Mouse (Mus musculus) lung, postnatal 0 days (tissue): ENCODE measurements around the gene Rprd1b. TPM values are rescaled to one million over a fixed set of nuclear protein-coding genes. Genes with fewer than 3 reads are reported as not detected.
A peak's percentile ranks its signal among the peaks of the same experiment; 100 is the strongest.

Source experiments
- ATAC-seq: fragments of 200-750 bp; cut with Nextera tagmentation; 2 replicates; pipeline ENCODE4 v1.8.0; 2017; ENCODE audit warnings: moderate library complexity
- DNase-seq: peaks from one replicate; pipeline ENCODE4 v3.0.0-alpha.2; 2016; ENCODE audit warnings: low spot score
- H3K27ac ChIP-seq: fragments of 300-500 bp; sonication (generic); 2 replicates; pipeline ENCODE4 v1.5.1; 2014; ENCODE audit warnings: antibody characterized with exemption, mild to moderate bottlenecking, low read length, mixed read lengths
- H3K27me3 ChIP-seq: fragments of 300-500 bp; sonication (generic); replicated peaks from 2 replicates; pipeline ENCODE4 v1.6.1; 2014; ENCODE audit warnings: low read length, mixed read lengths; ENCODE audit not compliant: insufficient read depth
- H3K36me3 ChIP-seq: fragments of 300-500 bp; sonication (generic); 2 replicates; pipeline ENCODE4 v1.6.1; 2014; ENCODE audit warnings: low read length, mixed read lengths; ENCODE audit not compliant: insufficient read depth
- H3K4me1 ChIP-seq: fragments of 300-500 bp; sonication (generic); 2 replicates; pipeline ENCODE4 v1.6.1; 2014; ENCODE audit warnings: antibody characterized with exemption, low read depth, low read length, mixed read lengths; ENCODE audit not compliant: insufficient read depth
- H3K4me2 ChIP-seq: fragments of 300-500 bp; sonication (generic); replicated peaks from 2 replicates; pipeline ENCODE4 v1.6.1; 2014; ENCODE audit warnings: low read depth, mild to moderate bottlenecking, low read length, moderate library complexity, mixed read lengths
- H3K4me3 ChIP-seq: fragments of 300-500 bp; sonication (generic); 2 replicates; pipeline ENCODE4 v1.5.1; 2014; ENCODE audit warnings: low read depth, low read length
- H3K9ac ChIP-seq: fragments of 300-500 bp; sonication (generic); replicated peaks from 2 replicates; pipeline ENCODE4 v1.6.1; 2014; ENCODE audit warnings: low read depth, mild to moderate bottlenecking
- H3K9me3 ChIP-seq: fragments of 300-500 bp; sonication (generic); 2 replicates; pipeline ENCODE4 v1.6.1; 2016; ENCODE audit warnings: low read length, mixed read lengths
- CTCF ChIP-seq: IDR thresholded peaks from 2 replicates; pipeline ENCODE4 v1.5.1; 2016; ENCODE audit warnings: antibody characterized with exemption, mild to moderate bottlenecking
- EP300 ChIP-seq: IDR thresholded peaks from 2 replicates; pipeline ENCODE4 v1.6.1; 2016; ENCODE audit warnings: antibody characterized with exemption, mild to moderate bottlenecking, control low read depth
- WGBS: fragments of 180-500 bp; shearing (Covaris S2); extraction: QIAGEN DNeasy Blood & Tissue Kit; methylation state at CpG from one replicate; pipeline ENCODE4 v1.1.7; 2014; 5-methylcytosine and 5-hydroxymethylcytosine counted together
- polyA plus RNA-seq: library from polyadenylated mRNA; unstranded; fragments of >200 nt; fragmentation: Nextera tagmentation; extraction: Ambion mirVana; gene quantifications from 2 replicates; pipeline ENCODE4 v1.2.1, GENCODE M21; 2015

The Rprd1b gene
- polyA plus RNA-seq, 1 experiment from 2014 or later: 23.8 TPM

- H3K9me3 ChIP-seq: no peaks in the 10 kb centered on the region
- DNase-seq (peak; percentile 85), ATAC-seq (peak; percentile 74)
- H3K4me3 ChIP-seq: no peak overlapping the region
- no peaks in the 10 kb centered on the region for H3K27me3 ChIP-seq
- H3K4me2 ChIP-seq: no peak overlapping the region
- H3K9ac ChIP-seq: no peak overlapping the region
- WGBS: 38% methylated on average over 5 of the region's 5 CpGs
- H3K27ac ChIP-seq: peak overlapping the region; percentile 63
- no peaks in the 10 kb centered on the region for H3K36me3 ChIP-seq
- TF ChIP-seq CTCF (no peak), EP300 (no peak)
- H3K4me1 ChIP-seq: no peaks in the 10 kb centered on the region
These were observed 65.0 kb downstream of the Rprd1b start for GRCm38 (mm10) chr2:158093345-158093744.

- Histone ChIP-seq H3K9me3 (no peaks in the 10 kb centered on the region), H3K4me2 (no peak overlapping the region), H3K27ac (peak overlapping the region; percentile 63), H3K9ac (no peak overlapping the region), H3K36me3 (no peaks in the 10 kb centered on the region), H3K4me3 (no peak overlapping the region), H3K4me1 (no peaks in the 10 kb centered on the region), H3K27me3 (no peaks in the 10 kb centered on the region)
- peak; percentile 67 for DNase-seq
- ATAC-seq: peak; percentile 40
- 45% methylated on average over 7 of the region's 7 CpGs for WGBS
- no peak for TF ChIP-seq EP300
- TF ChIP-seq CTCF: no peak
These were observed 66.0 kb downstream of the Rprd1b start for GRCm38 (mm10) chr2:158094300-158094699.

DNA sequence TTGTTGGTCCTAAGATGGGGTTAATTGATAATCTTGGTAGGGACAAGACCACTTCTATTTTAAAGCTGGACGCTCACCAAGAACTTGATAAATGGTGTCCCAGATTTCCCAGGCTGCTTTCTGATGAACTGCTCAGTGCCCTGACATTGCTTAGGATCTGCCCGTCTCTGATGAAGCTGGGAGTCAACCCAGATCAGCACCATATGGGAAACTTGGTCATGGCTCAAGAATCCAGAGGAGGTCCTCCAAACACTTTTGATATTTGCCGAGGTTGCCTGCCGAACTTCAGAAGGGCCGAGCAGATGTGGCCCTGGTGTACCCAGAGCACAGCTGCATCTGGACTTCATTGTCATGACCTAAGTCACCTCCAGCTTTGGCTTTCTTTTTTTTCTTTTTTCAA is 66.5 kb downstream of the Rprd1b start:
- DNase-seq (peak; percentile 67), ATAC-seq (peak; percentile 64)
- H3K27me3 ChIP-seq: no peaks in the 10 kb centered on the region
- no peak overlapping the region for H3K4me2 ChIP-seq
- no peak overlapping the region for H3K9ac ChIP-seq
- TF ChIP-seq EP300 (0 out of 2 replicates have a peak, but pooled peaks have one; percentile 48), CTCF (no peak)
- H3K4me1 ChIP-seq: no peaks in the 10 kb centered on the region
- H3K4me3 ChIP-seq: no peak overlapping the region
- H3K9me3 ChIP-seq: no peaks in the 10 kb centered on the region
- H3K27ac ChIP-seq: peak overlapping the region; percentile 63
- WGBS: 45% methylated on average over 5 of the region's 5 CpGs
- no peaks in the 10 kb centered on the region for H3K36me3 ChIP-seq

DNA sequence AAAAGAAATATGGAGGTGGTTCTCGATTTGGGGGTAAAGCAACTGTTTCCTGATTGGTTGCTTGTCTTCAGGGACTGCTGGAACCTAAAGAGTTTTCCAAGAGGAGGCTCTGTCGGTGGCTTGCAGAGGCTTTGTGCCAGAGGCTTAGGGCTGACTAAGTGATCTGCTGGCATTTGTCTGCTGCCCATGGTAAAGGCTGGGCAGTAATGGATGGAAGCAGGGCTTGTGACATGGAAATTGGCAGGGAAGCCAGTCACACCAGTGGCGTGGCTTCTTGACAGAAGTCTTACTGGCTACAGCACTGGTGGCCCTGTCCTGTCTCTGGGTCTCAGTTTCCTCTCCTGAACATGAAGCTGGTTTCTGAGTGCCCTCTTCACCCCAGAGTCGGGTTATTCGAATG is 68.8 kb downstream of the Rprd1b start:
- no peaks in the 10 kb centered on the region for H3K27me3 ChIP-seq
- H3K4me1 ChIP-seq: no peaks in the 10 kb centered on the region
- no peak for ATAC-seq
- TF ChIP-seq CTCF (no peak), EP300 (no peak)
- no peak overlapping the region for H3K9ac ChIP-seq
- 61% methylated on average over 5 of the region's 5 CpGs for WGBS
- H3K36me3 ChIP-seq: no peaks in the 10 kb centered on the region
- no peak overlapping the region for H3K4me2 ChIP-seq
- no peak overlapping the region for H3K4me3 ChIP-seq
- H3K9me3 ChIP-seq: no peaks in the 10 kb centered on the region
- H3K27ac ChIP-seq: no peak overlapping the region
- DNase-seq: no peak

DNA sequence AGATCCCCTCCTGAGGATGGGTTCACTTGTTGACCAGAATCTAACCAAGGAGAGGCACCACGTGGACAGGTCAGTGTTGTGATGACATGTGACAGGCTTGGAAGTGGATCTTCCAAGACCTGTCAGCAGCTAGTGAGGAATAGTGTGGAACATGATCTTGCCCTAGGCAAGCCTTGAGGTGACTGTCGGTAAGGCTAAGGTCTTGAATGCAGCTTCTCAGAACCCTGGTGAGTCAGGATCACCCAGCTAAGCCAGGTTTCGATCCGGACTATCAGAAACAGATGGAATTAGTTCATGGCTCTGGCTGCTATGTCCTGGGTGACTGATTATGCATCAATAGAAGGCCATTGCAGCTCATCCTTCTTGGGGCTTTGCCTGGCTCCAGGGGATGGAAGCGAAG is 70.4 kb downstream of the Rprd1b start:
- H3K27me3 ChIP-seq: no peaks in the 10 kb centered on the region
- no peaks in the 10 kb centered on the region for H3K36me3 ChIP-seq
- H3K27ac ChIP-seq: no peak overlapping the region
- DNase-seq (no peak), ATAC-seq (no peak)
- no peak overlapping the region for H3K9ac ChIP-seq
- H3K4me1 ChIP-seq: no peaks in the 10 kb centered on the region
- no peak overlapping the region for H3K4me3 ChIP-seq
- TF ChIP-seq CTCF: no peak
- no peak for TF ChIP-seq EP300
- H3K9me3 ChIP-seq: no peaks in the 10 kb centered on the region
- no peak overlapping the region for H3K4me2 ChIP-seq
- 79% methylated on average over 5 of the region's 5 CpGs for WGBS

- no peak for ATAC-seq
- Histone ChIP-seq H3K4me2 (no peak overlapping the region), H3K4me1 (no peaks in the 10 kb centered on the region), H3K9ac (no peak overlapping the region), H3K36me3 (no peaks in the 10 kb centered on the region), H3K27me3 (no peaks in the 10 kb centered on the region), H3K27ac (no peak overlapping the region), H3K4me3 (no peak overlapping the region), H3K9me3 (no peaks in the 10 kb centered on the region)
- no peak for DNase-seq
- no peak for TF ChIP-seq CTCF
- no peak for TF ChIP-seq EP300
- 57% methylated on average over 3 of the region's 3 CpGs for WGBS
These were observed 71.2 kb downstream of the Rprd1b start for GRCm38 (mm10) chr2:158099537-158099936.

- 69% methylated on average over 5 of the region's 5 CpGs for WGBS
- Histone ChIP-seq H3K4me2 (no peak overlapping the region), H3K9ac (no peak overlapping the region), H3K4me3 (no peak overlapping the region), H3K4me1 (no peaks in the 10 kb centered on the region; the same call in 1 of the 2 replicates), H3K9me3 (no peaks in the 10 kb centered on the region), H3K36me3 (no peaks in the 10 kb centered on the region), H3K27me3 (no peaks in the 10 kb centered on the region), H3K27ac (no peak overlapping the region)
- TF ChIP-seq EP300 (no peak), CTCF (no peak)
- DNase-seq: no peak
- ATAC-seq: no peak
These were observed 73.5 kb downstream of the Rprd1b start for GRCm38 (mm10) chr2:158101768-158102167.
